Mouse (Mus musculus): ENCODE results near the gene Gm21293. TPM values are rescaled to one million over a fixed set of nuclear protein-coding genes. Genes with fewer than 3 reads are reported as not detected.

The Gm21293 gene
- polyA plus RNA-seq (2015; fragmentation: Nextera tagmentation; extraction: Ambion mirVana) = not detected in 2 replicates

DNA sequence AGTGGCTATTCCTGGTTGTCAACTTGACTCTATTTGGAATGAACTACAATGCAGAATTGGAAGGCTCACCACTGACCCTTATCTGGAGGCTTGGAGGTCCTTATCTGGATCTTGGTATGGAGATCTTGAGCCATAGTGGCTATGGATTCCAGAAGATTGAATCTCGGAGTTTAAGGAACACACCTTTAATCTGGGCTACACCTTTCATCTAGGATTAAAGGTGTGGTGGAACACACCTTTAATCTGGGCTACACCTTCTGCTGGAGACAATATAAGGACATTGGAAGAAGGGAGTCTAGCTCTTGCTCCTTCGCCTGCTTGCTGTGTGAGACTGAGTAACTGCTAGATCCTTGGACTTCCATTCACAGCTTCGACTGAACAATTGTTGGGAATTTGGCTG lies at the start of gene Gm21293:
Gene Gm21293, plus strand, starts transcription at position 301 of the 400 bp plus-strand sequence.

DNA sequence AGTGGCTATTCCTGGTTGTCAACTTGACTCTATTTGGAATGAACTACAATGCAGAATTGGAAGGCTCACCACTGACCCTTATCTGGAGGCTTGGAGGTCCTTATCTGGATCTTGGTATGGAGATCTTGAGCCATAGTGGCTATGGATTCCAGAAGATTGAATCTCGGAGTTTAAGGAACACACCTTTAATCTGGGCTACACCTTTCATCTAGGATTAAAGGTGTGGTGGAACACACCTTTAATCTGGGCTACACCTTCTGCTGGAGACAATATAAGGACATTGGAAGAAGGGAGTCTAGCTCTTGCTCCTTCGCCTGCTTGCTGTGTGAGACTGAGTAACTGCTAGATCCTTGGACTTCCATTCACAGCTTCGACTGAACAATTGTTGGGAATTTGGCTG lies 8.4 kb downstream of the Gm21293 start, which contains the start of gene Gm6763:
Gene Gm6763, plus strand, starts transcription at position 301 of the 400 bp plus-strand sequence.

DNA sequence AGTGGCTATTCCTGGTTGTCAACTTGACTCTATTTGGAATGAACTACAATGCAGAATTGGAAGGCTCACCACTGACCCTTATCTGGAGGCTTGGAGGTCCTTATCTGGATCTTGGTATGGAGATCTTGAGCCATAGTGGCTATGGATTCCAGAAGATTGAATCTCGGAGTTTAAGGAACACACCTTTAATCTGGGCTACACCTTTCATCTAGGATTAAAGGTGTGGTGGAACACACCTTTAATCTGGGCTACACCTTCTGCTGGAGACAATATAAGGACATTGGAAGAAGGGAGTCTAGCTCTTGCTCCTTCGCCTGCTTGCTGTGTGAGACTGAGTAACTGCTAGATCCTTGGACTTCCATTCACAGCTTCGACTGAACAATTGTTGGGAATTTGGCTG lies 16.9 kb downstream of the Gm21293 start, which contains the start of gene Gm8764:
Gene Gm8764, plus strand, starts transcription at position 301 of the 400 bp plus-strand sequence.

DNA sequence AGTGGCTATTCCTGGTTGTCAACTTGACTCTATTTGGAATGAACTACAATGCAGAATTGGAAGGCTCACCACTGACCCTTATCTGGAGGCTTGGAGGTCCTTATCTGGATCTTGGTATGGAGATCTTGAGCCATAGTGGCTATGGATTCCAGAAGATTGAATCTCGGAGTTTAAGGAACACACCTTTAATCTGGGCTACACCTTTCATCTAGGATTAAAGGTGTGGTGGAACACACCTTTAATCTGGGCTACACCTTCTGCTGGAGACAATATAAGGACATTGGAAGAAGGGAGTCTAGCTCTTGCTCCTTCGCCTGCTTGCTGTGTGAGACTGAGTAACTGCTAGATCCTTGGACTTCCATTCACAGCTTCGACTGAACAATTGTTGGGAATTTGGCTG lies 25.4 kb downstream of the Gm21293 start, which contains the start of gene Gm21304:
Gene Gm21304, plus strand, starts transcription at position 301 of the 400 bp plus-strand sequence.

DNA sequence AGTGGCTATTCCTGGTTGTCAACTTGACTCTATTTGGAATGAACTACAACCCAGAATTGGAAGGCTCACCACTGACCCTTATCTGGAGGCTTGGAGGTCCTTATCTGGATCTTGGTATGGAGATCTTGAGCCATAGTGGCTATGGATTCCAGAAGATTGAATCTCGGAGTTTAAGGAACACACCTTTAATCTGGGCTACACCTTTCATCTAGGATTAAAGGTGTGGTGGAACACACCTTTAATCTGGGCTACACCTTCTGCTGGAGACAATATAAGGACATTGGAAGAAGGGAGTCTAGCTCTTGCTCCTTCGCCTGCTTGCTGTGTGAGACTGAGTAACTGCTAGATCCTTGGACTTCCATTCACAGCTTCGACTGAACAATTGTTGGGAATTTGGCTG lies 33.9 kb downstream of the Gm21293 start, which contains the start of gene Gm21312:
Gene Gm21312, plus strand, starts transcription at position 301 of the 400 bp plus-strand sequence.

DNA sequence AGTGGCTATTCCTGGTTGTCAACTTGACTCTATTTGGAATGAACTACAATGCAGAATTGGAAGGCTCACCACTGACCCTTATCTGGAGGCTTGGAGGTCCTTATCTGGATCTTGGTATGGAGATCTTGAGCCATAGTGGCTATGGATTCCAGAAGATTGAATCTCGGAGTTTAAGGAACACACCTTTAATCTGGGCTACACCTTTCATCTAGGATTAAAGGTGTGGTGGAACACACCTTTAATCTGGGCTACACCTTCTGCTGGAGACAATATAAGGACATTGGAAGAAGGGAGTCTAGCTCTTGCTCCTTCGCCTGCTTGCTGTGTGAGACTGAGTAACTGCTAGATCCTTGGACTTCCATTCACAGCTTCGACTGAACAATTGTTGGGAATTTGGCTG lies 42.4 kb downstream of the Gm21293 start, which contains the start of gene Gm20765:
Gene Gm20765, plus strand, starts transcription at position 301 of the 400 bp plus-strand sequence.

DNA sequence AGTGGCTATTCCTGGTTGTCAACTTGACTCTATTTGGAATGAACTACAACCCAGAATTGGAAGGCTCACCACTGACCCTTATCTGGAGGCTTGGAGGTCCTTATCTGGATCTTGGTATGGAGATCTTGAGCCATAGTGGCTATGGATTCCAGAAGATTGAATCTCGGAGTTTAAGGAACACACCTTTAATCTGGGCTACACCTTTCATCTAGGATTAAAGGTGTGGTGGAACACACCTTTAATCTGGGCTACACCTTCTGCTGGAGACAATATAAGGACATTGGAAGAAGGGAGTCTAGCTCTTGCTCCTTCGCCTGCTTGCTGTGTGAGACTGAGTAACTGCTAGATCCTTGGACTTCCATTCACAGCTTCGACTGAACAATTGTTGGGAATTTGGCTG lies 51.0 kb downstream of the Gm21293 start, which contains the start of gene Gm4340:
Gene Gm4340, plus strand, starts transcription at position 301 of the 400 bp plus-strand sequence.

Other genes starting within 250 kb of the Gm21293 start
- gene Gm6763, start 8.5 kb downstream of the Gm21293 start, polyA plus RNA-seq (2015; fragmentation: Nextera tagmentation; extraction: Ambion mirVana) = not detected in 2 replicates
- not detected in 2 replicates for gene Gm8764, start 17.0 kb downstream of the Gm21293 start, polyA plus RNA-seq (2015; fragmentation: Nextera tagmentation; extraction: Ambion mirVana)
- gene Gm21304, start 25.5 kb downstream of the Gm21293 start, polyA plus RNA-seq (2015; fragmentation: Nextera tagmentation; extraction: Ambion mirVana) = not detected in 2 replicates
- not detected in 2 replicates for gene Gm21312, start 34.0 kb downstream of the Gm21293 start, polyA plus RNA-seq (2015; fragmentation: Nextera tagmentation; extraction: Ambion mirVana)
- not detected in 2 replicates for gene Gm20765, start 42.5 kb downstream of the Gm21293 start, polyA plus RNA-seq (2015; fragmentation: Nextera tagmentation; extraction: Ambion mirVana)
- gene Gm4340, start 51.1 kb downstream of the Gm21293 start, polyA plus RNA-seq (2015; fragmentation: Nextera tagmentation; extraction: Ambion mirVana) = not detected in 2 replicates